Mouse (Mus musculus): Measurements from ENCODE around the gene Stum. TPM values are rescaled to one million over a fixed set of nuclear protein-coding genes. Genes with fewer than 3 reads are reported as not detected.
"Not testable (repeated sequence)": the region's sequence is repeated elsewhere in the genome, so short reads cannot be mapped to it uniquely, and the experiment has no call there.

Stum gene
- polyA plus RNA-seq, 1 experiment from 2014 or later, result 6.4 TPM

DNA sequence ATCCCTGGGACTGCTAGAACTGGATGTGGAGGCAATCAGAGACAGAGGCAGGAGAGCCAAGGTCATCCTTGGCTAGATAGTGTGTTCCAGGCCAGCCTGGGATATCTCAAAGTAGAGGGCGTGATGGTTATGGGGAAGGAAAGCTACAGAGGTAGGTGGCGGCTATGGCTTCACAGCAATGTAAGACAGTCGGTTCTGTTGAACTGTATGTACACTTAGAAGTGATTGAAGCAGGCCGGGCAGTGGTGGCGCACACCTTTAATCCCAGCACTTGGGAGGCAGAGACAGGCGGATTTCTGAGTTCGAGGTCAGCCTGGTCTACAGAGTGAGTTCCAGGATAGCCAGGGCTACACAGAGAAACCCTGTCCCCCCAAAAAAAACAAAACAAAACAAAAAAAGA, 35.6 kb upstream of the Stum start:
- not testable (repeated sequence) for H3K27me3 ChIP-seq (ENCODE audit: control insufficient read depth, insufficient read depth, low read length); H3K9me3 ChIP-seq (ENCODE audit: control insufficient read depth, low read length); DNase-seq; H3K9ac ChIP-seq (replicated peaks; ENCODE audit: low read length); H3K4me1 ChIP-seq (ENCODE audit: control insufficient read depth, insufficient read depth, low read length); H3K27ac ChIP-seq (replicated peaks; ENCODE audit: low read depth, low read length); H3K4me2 ChIP-seq (ENCODE audit: low read length); H3K36me3 ChIP-seq (ENCODE audit: control insufficient read depth, insufficient read depth, low read length); ATAC-seq (ENCODE audit: low FRiP score, low TSS enrichment); H3K4me3 ChIP-seq (replicated peaks; ENCODE audit: low read depth, low read length)
- 97% methylated on average over 7 of the region's 7 CpGs for WGBS

DNA sequence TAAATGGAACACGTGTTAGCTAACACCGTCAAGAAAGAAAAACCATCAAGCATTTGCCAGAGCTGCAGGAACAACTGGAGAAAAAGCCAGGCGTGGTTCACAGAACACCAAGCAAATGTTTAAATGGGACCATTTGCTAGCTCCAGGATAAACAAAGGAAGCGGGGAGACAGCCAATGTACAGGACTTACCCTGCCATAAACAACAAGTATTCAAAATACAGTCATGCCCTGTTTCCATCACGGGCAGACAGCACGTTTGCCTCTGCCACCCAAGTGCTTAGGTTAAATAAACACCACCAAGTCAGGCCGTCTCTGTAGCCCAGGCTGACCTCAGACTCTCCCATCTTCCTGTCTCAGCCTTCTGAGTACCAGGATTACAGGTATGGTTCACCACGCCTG, 35.1 kb upstream of the Stum start:
- Histone ChIP-seq H3K27ac (replicated peaks; ENCODE audit: low read depth, low read length) (no peak overlapping the region), H3K4me2 (ENCODE audit: low read length) (no peak overlapping the region), H3K4me3 (replicated peaks; ENCODE audit: low read depth, low read length) (no peak overlapping the region), H3K4me1 (ENCODE audit: control insufficient read depth, insufficient read depth, low read length) (no peaks in the 10 kb centered on the region), H3K27me3 (ENCODE audit: control insufficient read depth, insufficient read depth, low read length) (no peaks in the 10 kb centered on the region), H3K36me3 (ENCODE audit: control insufficient read depth, insufficient read depth, low read length) (no peaks in the 10 kb centered on the region), H3K9me3 (ENCODE audit: control insufficient read depth, low read length) (no peaks in the 10 kb centered on the region), H3K9ac (replicated peaks; ENCODE audit: low read length) (no peak overlapping the region)
- DNase-seq (no peak), ATAC-seq (ENCODE audit: low FRiP score, low TSS enrichment) (no peak)
- 90% methylated on average over 8 of the region's 8 CpGs for WGBS

DNA sequence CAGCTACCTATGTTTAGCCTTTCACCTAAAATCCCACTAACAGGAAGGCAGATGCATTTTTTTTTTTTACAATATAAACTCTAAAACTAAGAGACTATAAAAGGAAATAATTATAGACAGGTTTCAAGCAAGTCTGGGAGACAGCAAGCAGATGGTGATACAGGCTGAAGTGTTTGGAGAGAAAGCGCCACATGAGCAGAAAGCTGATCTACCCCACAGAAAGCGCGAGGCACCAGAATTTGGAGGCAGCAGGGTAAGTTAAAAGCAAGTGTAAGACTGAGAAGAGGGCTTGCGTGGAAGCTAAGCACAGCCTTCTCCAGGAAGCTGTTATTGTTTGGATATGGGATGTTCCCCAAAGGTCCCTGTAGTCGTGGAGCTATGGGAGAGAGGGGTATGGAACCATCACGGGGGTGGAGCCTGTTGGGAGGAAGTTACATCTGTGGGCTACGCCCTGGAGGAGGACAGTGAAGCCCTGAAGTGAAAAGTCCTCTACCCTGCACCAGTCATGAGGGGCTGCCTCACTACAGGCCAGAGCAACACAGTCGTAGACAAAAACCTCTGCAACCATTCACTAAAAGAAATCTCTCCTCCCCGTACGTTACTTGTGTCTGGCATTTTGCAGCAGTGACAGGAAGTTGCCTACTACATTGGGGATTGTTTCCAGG, 34.2 kb upstream of the Stum start:
- Histone ChIP-seq H3K36me3 (ENCODE audit: control insufficient read depth, insufficient read depth, low read length) (no peaks in the 10 kb centered on the region), H3K4me3 (replicated peaks; ENCODE audit: low read depth, low read length) (no peak overlapping the region), H3K9ac (replicated peaks; ENCODE audit: low read length) (no peak overlapping the region), H3K27me3 (ENCODE audit: control insufficient read depth, insufficient read depth, low read length) (no peaks in the 10 kb centered on the region), H3K27ac (replicated peaks; ENCODE audit: low read depth, low read length) (no peak overlapping the region), H3K4me2 (ENCODE audit: low read length) (no peak overlapping the region), H3K9me3 (ENCODE audit: control insufficient read depth, low read length) (no peaks in the 10 kb centered on the region), H3K4me1 (ENCODE audit: control insufficient read depth, insufficient read depth, low read length) (no peaks in the 10 kb centered on the region)
- 76% methylated on average over 10 of the region's 10 CpGs for WGBS
- DNase-seq (no peak), ATAC-seq (ENCODE audit: low FRiP score, low TSS enrichment) (no peak)

DNA sequence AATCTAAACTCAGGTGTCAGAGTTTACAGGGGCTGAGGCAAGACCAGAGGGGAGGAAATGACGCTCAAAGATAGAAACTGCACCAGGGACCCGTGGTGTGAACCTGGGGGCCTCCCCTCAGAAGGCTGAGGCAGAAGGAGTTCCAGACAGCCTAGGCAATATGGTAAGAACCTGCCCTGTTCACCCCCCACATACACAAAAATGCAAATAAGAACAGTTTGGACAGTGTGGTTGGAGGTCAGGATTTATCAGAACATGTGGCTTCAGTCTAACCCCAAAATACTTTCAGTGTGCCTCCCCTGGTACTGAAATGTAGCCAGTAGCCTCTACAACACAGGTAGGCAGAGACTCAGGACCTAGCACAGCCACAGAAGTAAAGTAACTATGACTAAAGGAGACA, 30.8 kb upstream of the Stum start:
- H3K9ac ChIP-seq (replicated peaks; ENCODE audit: low read length), result no peak overlapping the region
- no peaks in the 10 kb centered on the region for H3K36me3 ChIP-seq (ENCODE audit: control insufficient read depth, insufficient read depth, low read length)
- no peak for ATAC-seq (ENCODE audit: low FRiP score, low TSS enrichment)
- no peak overlapping the region for H3K4me3 ChIP-seq (replicated peaks; ENCODE audit: low read depth, low read length)
- no peaks in the 10 kb centered on the region for H3K4me1 ChIP-seq (ENCODE audit: control insufficient read depth, insufficient read depth, low read length)
- WGBS, result 81% methylated on average over 2 of the region's 2 CpGs
- H3K27ac ChIP-seq (replicated peaks; ENCODE audit: low read depth, low read length), result no peak overlapping the region
- no peaks in the 10 kb centered on the region for H3K27me3 ChIP-seq (ENCODE audit: control insufficient read depth, insufficient read depth, low read length)
- no peaks in the 10 kb centered on the region for H3K9me3 ChIP-seq (ENCODE audit: control insufficient read depth, low read length)
- no peak for DNase-seq
- H3K4me2 ChIP-seq (ENCODE audit: low read length), result no peak overlapping the region

DNA sequence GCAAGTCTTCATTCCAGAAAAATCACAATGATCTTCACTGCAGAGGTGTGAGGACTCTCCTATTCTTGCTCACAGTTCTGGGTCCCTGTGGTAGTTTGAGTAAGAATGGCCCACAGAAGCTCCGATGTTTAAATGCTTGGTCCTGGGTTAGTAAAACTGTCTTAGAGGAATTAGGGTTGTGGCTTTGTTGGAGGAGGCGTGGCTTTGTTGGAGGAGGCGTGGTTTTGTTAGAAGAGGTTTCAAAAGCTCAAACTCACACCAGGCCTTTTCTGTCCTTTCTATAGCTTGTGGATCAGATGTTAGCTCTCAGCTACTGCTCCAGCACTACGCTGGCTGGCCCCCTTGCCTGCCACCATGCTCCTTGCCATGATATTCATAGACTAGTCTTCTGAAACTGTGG, 27.6 kb upstream of the Stum start:
- H3K4me3 ChIP-seq (replicated peaks; ENCODE audit: low read depth, low read length), result no peak overlapping the region
- no peaks in the 10 kb centered on the region for H3K4me1 ChIP-seq (ENCODE audit: control insufficient read depth, insufficient read depth, low read length)
- H3K36me3 ChIP-seq (ENCODE audit: control insufficient read depth, insufficient read depth, low read length), result no peaks in the 10 kb centered on the region
- H3K27me3 ChIP-seq (ENCODE audit: control insufficient read depth, insufficient read depth, low read length), result no peaks in the 10 kb centered on the region
- H3K9ac ChIP-seq (replicated peaks; ENCODE audit: low read length), result no peak overlapping the region
- 46% methylated on average over 4 of the region's 4 CpGs for WGBS
- ATAC-seq (ENCODE audit: low FRiP score, low TSS enrichment) (no peak), DNase-seq (no peak)
- H3K4me2 ChIP-seq (ENCODE audit: low read length), result no peak overlapping the region
- no peak overlapping the region for H3K27ac ChIP-seq (replicated peaks; ENCODE audit: low read depth, low read length)
- no peaks in the 10 kb centered on the region for H3K9me3 ChIP-seq (ENCODE audit: control insufficient read depth, low read length)

DNA sequence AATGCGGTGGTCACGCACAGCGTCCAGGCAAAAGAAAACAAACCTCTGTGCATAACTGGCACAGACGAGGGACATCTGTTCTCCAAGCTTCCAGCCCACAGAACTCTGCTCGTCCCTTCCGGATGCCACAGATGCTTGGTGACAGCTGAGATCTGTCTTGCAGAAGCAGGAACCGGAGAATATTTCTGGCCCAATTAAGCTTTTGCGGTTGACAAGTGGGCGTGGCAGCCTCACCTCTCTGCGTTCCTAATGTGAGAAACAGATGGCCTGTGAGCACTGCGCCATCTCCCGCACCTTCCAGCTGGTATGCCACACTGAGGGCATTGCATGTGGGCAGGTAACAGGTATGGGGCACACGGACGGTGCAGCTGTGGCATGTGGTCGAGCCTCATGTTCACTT, 27.1 kb upstream of the Stum start:
- ATAC-seq (ENCODE audit: low FRiP score, low TSS enrichment), result no peak
- Histone ChIP-seq H3K9ac (replicated peaks; ENCODE audit: low read length) (no peak overlapping the region), H3K36me3 (ENCODE audit: control insufficient read depth, insufficient read depth, low read length) (no peaks in the 10 kb centered on the region), H3K27ac (replicated peaks; ENCODE audit: low read depth, low read length) (no peak overlapping the region), H3K4me2 (ENCODE audit: low read length) (no peak overlapping the region), H3K9me3 (ENCODE audit: control insufficient read depth, low read length) (no peaks in the 10 kb centered on the region), H3K27me3 (ENCODE audit: control insufficient read depth, insufficient read depth, low read length) (no peaks in the 10 kb centered on the region), H3K4me3 (replicated peaks; ENCODE audit: low read depth, low read length) (no peak overlapping the region), H3K4me1 (ENCODE audit: control insufficient read depth, insufficient read depth, low read length) (no peaks in the 10 kb centered on the region)
- WGBS, result 77% methylated on average over 15 of the region's 15 CpGs
- DNase-seq, result no peak

DNA sequence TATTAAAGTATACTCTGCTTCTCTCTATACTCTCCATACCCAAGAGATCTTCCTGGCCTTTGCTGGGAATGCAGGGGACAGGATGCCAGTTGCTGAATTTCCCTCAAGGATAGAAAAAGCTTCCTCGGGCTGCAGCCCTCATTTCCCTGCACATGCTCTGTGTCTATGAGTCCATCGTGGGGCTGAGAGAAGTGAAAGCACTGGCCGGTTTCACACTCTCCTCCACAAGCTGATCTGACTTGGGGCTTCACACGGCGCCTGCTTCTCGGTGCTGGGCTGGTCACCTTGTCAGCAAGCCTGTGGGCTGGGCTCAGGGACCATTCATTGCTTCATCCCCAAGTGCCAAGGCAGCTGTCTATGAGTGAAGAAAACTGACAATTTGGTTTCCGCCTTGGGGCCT, 25.4 kb upstream of the Stum start:
- H3K4me2 ChIP-seq (ENCODE audit: low read length), result no peak overlapping the region
- no peak overlapping the region for H3K27ac ChIP-seq (replicated peaks; ENCODE audit: low read depth, low read length)
- H3K4me3 ChIP-seq (replicated peaks; ENCODE audit: low read depth, low read length), result no peak overlapping the region
- 73% methylated on average over 7 of the region's 7 CpGs for WGBS
- no peaks in the 10 kb centered on the region for H3K36me3 ChIP-seq (ENCODE audit: control insufficient read depth, insufficient read depth, low read length)
- DNase-seq (no peak), ATAC-seq (ENCODE audit: low FRiP score, low TSS enrichment) (no peak)
- H3K9ac ChIP-seq (replicated peaks; ENCODE audit: low read length), result no peak overlapping the region
- H3K4me1 ChIP-seq (ENCODE audit: control insufficient read depth, insufficient read depth, low read length), result no peaks in the 10 kb centered on the region
- no peaks in the 10 kb centered on the region for H3K27me3 ChIP-seq (ENCODE audit: control insufficient read depth, insufficient read depth, low read length)
- H3K9me3 ChIP-seq (ENCODE audit: control insufficient read depth, low read length), result no peaks in the 10 kb centered on the region

DNA sequence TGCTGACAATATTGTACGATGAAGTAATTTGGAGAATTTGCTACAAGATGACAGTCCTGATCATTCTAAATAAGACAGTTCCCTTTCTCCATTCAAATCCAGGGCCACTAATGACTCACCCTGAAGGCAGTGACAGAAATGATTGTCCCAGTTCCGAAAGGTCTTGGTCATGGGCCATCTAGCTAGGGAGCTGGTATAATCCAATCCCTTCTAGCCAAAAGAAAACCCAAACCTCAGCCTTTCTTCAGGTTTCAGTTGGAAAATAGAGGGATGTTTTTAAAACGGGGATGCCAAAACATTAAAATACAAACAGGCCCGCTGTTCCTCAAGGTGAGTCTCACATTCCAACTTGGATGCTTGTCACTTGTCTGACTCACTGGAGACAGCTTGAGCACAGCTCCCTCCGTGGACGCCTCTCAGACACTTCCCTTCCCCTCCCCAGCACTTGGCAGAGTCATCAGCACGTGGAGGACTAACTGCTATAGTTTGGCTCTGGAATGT, 24.0 kb upstream of the Stum start:
- ATAC-seq (ENCODE audit: low FRiP score, low TSS enrichment), result no peak
- no peaks in the 10 kb centered on the region for H3K27me3 ChIP-seq (ENCODE audit: control insufficient read depth, insufficient read depth, low read length)
- no peaks in the 10 kb centered on the region for H3K36me3 ChIP-seq (ENCODE audit: control insufficient read depth, insufficient read depth, low read length)
- H3K9me3 ChIP-seq (ENCODE audit: control insufficient read depth, low read length), result no peaks in the 10 kb centered on the region
- no peak overlapping the region for H3K4me3 ChIP-seq (replicated peaks; ENCODE audit: low read depth, low read length)
- no peak for DNase-seq
- no peak overlapping the region for H3K27ac ChIP-seq (replicated peaks; ENCODE audit: low read depth, low read length)
- H3K9ac ChIP-seq (replicated peaks; ENCODE audit: low read length), result no peak overlapping the region
- no peaks in the 10 kb centered on the region for H3K4me1 ChIP-seq (ENCODE audit: control insufficient read depth, insufficient read depth, low read length)
- H3K4me2 ChIP-seq (ENCODE audit: low read length), result no peak overlapping the region
- 82% methylated on average over 7 of the region's 7 CpGs for WGBS

DNA sequence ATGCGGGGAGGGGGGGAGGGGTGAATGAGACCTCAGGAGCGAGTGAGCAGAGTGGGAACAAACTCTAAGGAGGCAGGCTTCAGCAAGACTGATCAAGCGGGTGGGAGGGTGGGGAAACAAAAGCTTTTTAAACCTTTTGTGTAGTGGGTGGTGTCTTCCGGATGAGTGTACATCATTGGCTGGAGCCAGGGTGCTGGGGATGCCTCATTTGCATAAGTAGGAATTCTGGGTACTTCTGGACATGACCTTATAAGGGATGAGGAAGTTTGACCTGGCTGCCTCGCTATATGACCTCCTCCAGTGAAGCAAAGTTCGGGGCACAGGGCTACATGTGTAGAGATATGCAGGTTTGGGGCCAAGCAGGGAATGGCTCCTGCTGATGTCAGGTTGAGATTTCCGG, 23.0 kb upstream of the Stum start:
- 86% methylated on average over 7 of the region's 7 CpGs for WGBS
- DNase-seq (no peak), ATAC-seq (ENCODE audit: low FRiP score, low TSS enrichment) (no peak)
- Histone ChIP-seq H3K9ac (replicated peaks; ENCODE audit: low read length) (no peak overlapping the region), H3K36me3 (ENCODE audit: control insufficient read depth, insufficient read depth, low read length) (no peaks in the 10 kb centered on the region), H3K4me1 (ENCODE audit: control insufficient read depth, insufficient read depth, low read length) (no peaks in the 10 kb centered on the region), H3K9me3 (ENCODE audit: control insufficient read depth, low read length) (no peaks in the 10 kb centered on the region), H3K27ac (replicated peaks; ENCODE audit: low read depth, low read length) (no peak overlapping the region), H3K4me3 (replicated peaks; ENCODE audit: low read depth, low read length) (no peak overlapping the region), H3K4me2 (ENCODE audit: low read length) (no peak overlapping the region), H3K27me3 (ENCODE audit: control insufficient read depth, insufficient read depth, low read length) (no peaks in the 10 kb centered on the region)
